Mouse (Mus musculus): ENCODE measurements around the gene Pla2g2d.

GRCm38 (mm10) chr4:138786141-138786540 lies 10.6 kb downstream of the Pla2g2d start:
- TF ChIP-seq CTCF (IDR thresholded peaks at IDR 0.05; ENCODE audit: control insufficient read depth, insufficient read depth, low read length) (no peak), POLR2A (IDR thresholded peaks at IDR 0.05; ENCODE audit: borderline replicate concordance, control insufficient read depth, low read depth, low read length) (no peak)

Measured in bone marrow, adult 2 months (tissue).